Mouse (Mus musculus) CH12.LX (cell line): ENCODE measurements around the gene Blnk. TPM values are rescaled to one million over a fixed set of nuclear protein-coding genes. Genes with fewer than 3 reads are reported as not detected.

Experiments used
- DNase-seq: peaks from one replicate; pipeline ENCODE4 v3.0.0-alpha.2; 2013; ENCODE audit errors: extremely low read depth
- H3K27ac ChIP-seq: 2 replicates; pipeline ENCODE4 v1.5.1; 2012; ENCODE audit warnings: low read depth, mild to moderate bottlenecking, control low read depth, moderate library complexity; ENCODE audit not compliant: insufficient read depth
- H3K27me3 ChIP-seq: replicated peaks from 2 replicates; pipeline ENCODE3; 2012; ENCODE audit warnings: inconsistent platforms
- H3K36me3 ChIP-seq, 2 experiments: replicated peaks in 1 of 2; 2 replicates each; pipeline versions ENCODE3 to v1.6.1; 2012; ENCODE audit warnings: inconsistent platforms in 1 of 2, low read length in 1 of 2, mild to moderate bottlenecking in 1 of 2, mixed read lengths in 1 of 2, moderate library complexity in 1 of 2; ENCODE audit not compliant: control insufficient read depth in 1 of 2, insufficient read depth in 1 of 2
- H3K4me1 ChIP-seq, 2 experiments: 2 replicates each; pipeline ENCODE4 v1.6.1; 2012; ENCODE audit warnings: inconsistent platforms in 1 of 2, moderate library complexity in 1 of 2; ENCODE audit not compliant: insufficient read depth in 2 of 2, control insufficient read depth in 1 of 2
- H3K4me2 ChIP-seq: 2 replicates; pipeline ENCODE4 v1.6.1; 2012; ENCODE audit warnings: low read depth, mild to moderate bottlenecking, control low read depth; ENCODE audit not compliant: poor library complexity, insufficient read depth, severe bottlenecking
- H3K4me3 ChIP-seq, 3 experiments: fragments of 150-350 bp in 1 of 3; sonication (generic) in 1 of 3; replicated peaks in 1 of 3; 2 replicates each; pipeline versions ENCODE3 to v1.5.1; 2011 to 2012; ENCODE audit warnings: low read depth in 2 of 3, low read length in 2 of 3, mild to moderate bottlenecking in 2 of 3, moderate library complexity in 2 of 3, control low read depth in 1 of 3, improper control_type of control experiment in 1 of 3, inconsistent platforms in 1 of 3, mixed read lengths in 1 of 3; ENCODE audit not compliant: poor library complexity in 1 of 3
- H3K79me2 ChIP-seq: replicated peaks from 2 replicates; pipeline ENCODE4 v1.6.1; 2012; ENCODE audit warnings: mild to moderate bottlenecking, moderate library complexity; ENCODE audit not compliant: control insufficient read depth, poor library complexity, insufficient read depth, severe bottlenecking; ENCODE audit errors: extremely low read depth
- H3K9ac ChIP-seq: 2 replicates; pipeline ENCODE4 v1.6.1; 2012; ENCODE audit warnings: low read depth, mild to moderate bottlenecking, control low read depth, moderate library complexity; ENCODE audit not compliant: insufficient read depth
- H3K9me3 ChIP-seq: replicated peaks from 2 replicates; pipeline ENCODE3; 2012; ENCODE audit warnings: low read length, inconsistent platforms, mixed read lengths
- BHLHE40 ChIP-seq: IDR thresholded peaks from 2 replicates; pipeline ENCODE4 v1.6.1; 2011; ENCODE audit warnings: mild to moderate bottlenecking, low read depth, low read length, improper control_type of control experiment
- CHD1 ChIP-seq: IDR thresholded peaks from 2 replicates; pipeline ENCODE4 v1.6.1; 2012; ENCODE audit warnings: low read depth, low read length, improper control_type of control experiment, inconsistent platforms
- CHD2 ChIP-seq: IDR thresholded peaks from 2 replicates; pipeline ENCODE4 v1.6.1; 2011; ENCODE audit warnings: low read length, improper control_type of control experiment
- CTCF ChIP-seq, 2 experiments: IDR thresholded peaks in 1 of 2; conservative IDR thresholded peaks in 1 of 2; 2 replicates each; pipeline ENCODE4 v1.5.1; 2011 to 2012; ENCODE audit warnings: low read depth in 2 of 2, low read length in 2 of 2, improper control_type of control experiment in 1 of 2, inconsistent platforms in 1 of 2, mild to moderate bottlenecking in 1 of 2, moderate library complexity in 1 of 2
- ELF1 ChIP-seq: IDR thresholded peaks from 2 replicates; pipeline ENCODE4 v1.6.1; 2014; ENCODE audit warnings: low read depth, mild to moderate bottlenecking, inconsistent platforms, low read length, improper control_type of control experiment
- EP300 ChIP-seq: IDR thresholded peaks from 2 replicates; pipeline ENCODE4 v1.6.1; 2011; ENCODE audit warnings: low read length, improper control_type of control experiment
- ETS1 ChIP-seq: conservative IDR thresholded peaks from 2 replicates; pipeline ENCODE4 v1.6.1; 2012; ENCODE audit warnings: low read depth, mild to moderate bottlenecking, inconsistent platforms, low read length, improper control_type of control experiment, moderate library complexity
- IRF4 ChIP-seq: IDR thresholded peaks from 2 replicates; pipeline ENCODE4 v1.6.1; 2014; ENCODE audit warnings: low read depth, mild to moderate bottlenecking, inconsistent platforms, low read length, improper control_type of control experiment
- JUND ChIP-seq: conservative IDR thresholded peaks from 2 replicates; pipeline ENCODE4 v1.6.1; 2011; ENCODE audit warnings: low read depth, low read length, improper control_type of control experiment
- KAT2A ChIP-seq: IDR thresholded peaks from 2 replicates; pipeline ENCODE4 v1.6.1; 2012; ENCODE audit warnings: low read length, improper control_type of control experiment, inconsistent platforms; ENCODE audit not compliant: insufficient replicate concordance
- MAFK ChIP-seq: IDR thresholded peaks from 2 replicates; pipeline ENCODE4 v1.6.1; 2011; ENCODE audit warnings: low read length, improper control_type of control experiment; ENCODE audit not compliant: insufficient replicate concordance
- MAX ChIP-seq: IDR thresholded peaks from 2 replicates; pipeline ENCODE4 v1.6.1; 2011; ENCODE audit warnings: low read length, improper control_type of control experiment
- MAZ ChIP-seq: IDR thresholded peaks from 2 replicates; pipeline ENCODE4 v1.6.1; 2012; ENCODE audit warnings: low read depth, mild to moderate bottlenecking, inconsistent platforms, low read length, improper control_type of control experiment, moderate library complexity
- MEF2A ChIP-seq: IDR thresholded peaks from 2 replicates; pipeline ENCODE4 v1.6.1; 2014; ENCODE audit warnings: low read depth, mild to moderate bottlenecking, inconsistent platforms, low read length, improper control_type of control experiment, borderline replicate concordance
- MXI1 ChIP-seq: IDR thresholded peaks from 2 replicates; pipeline ENCODE4 v1.6.1; 2011; ENCODE audit warnings: mild to moderate bottlenecking, low read depth, low read length, improper control_type of control experiment
- MYC ChIP-seq: IDR thresholded peaks from 2 replicates; pipeline ENCODE4 v1.6.1; 2011; ENCODE audit warnings: low read depth, mild to moderate bottlenecking, improper control_type of control experiment, low read length
- NELFE ChIP-seq: IDR thresholded peaks from 2 replicates; pipeline ENCODE4 v1.6.1; 2011; ENCODE audit warnings: low read depth, low read length, improper control_type of control experiment
- NRF1 ChIP-seq: IDR thresholded peaks from 2 replicates; pipeline ENCODE4 v1.6.1; 2014; ENCODE audit warnings: low read depth, mild to moderate bottlenecking, inconsistent platforms, low read length, improper control_type of control experiment, moderate library complexity
- PAX5 ChIP-seq: IDR thresholded peaks from 2 replicates; pipeline ENCODE4 v1.6.1; 2012; ENCODE audit warnings: low read length, inconsistent platforms, mixed read lengths
- POLR2A ChIP-seq: IDR thresholded peaks from 2 replicates; pipeline ENCODE4 v1.6.1; 2011; ENCODE audit warnings: low read depth, mild to moderate bottlenecking, improper control_type of control experiment, low read length
- POLR2AphosphoS2 ChIP-seq: IDR thresholded peaks from 2 replicates; pipeline ENCODE4 v1.6.1; 2011; ENCODE audit warnings: low read depth, low read length, improper control_type of control experiment
- RCOR1 ChIP-seq: conservative IDR thresholded peaks from 2 replicates; pipeline ENCODE4 v1.6.1; 2012; ENCODE audit warnings: low read depth, mild to moderate bottlenecking, inconsistent platforms, low read length, improper control_type of control experiment
- SIN3A ChIP-seq: IDR thresholded peaks from 2 replicates; pipeline ENCODE4 v1.6.1; 2012; ENCODE audit warnings: low read length, improper control_type of control experiment, inconsistent platforms
- SMC3 ChIP-seq: IDR thresholded peaks from 2 replicates; pipeline ENCODE4 v1.6.1; 2011; ENCODE audit warnings: low read depth, low read length, improper control_type of control experiment
- TBP ChIP-seq: conservative IDR thresholded peaks from 2 replicates; pipeline ENCODE4 v1.6.1; 2011; ENCODE audit warnings: low read depth, low read length, improper control_type of control experiment
- TCF12 ChIP-seq: IDR thresholded peaks from 2 replicates; pipeline ENCODE4 v1.6.1; 2014; ENCODE audit warnings: low read depth, mild to moderate bottlenecking, inconsistent platforms, low read length, improper control_type of control experiment
- UBTF ChIP-seq: IDR thresholded peaks from 2 replicates; pipeline ENCODE4 v1.6.1; 2012; ENCODE audit warnings: low read depth, mild to moderate bottlenecking, inconsistent platforms, low read length, improper control_type of control experiment, moderate library complexity
- USF1 ChIP-seq: IDR thresholded peaks from 2 replicates; pipeline ENCODE4 v1.6.1; 2014; ENCODE audit warnings: low read depth, mild to moderate bottlenecking, inconsistent platforms, low read length, improper control_type of control experiment
- USF2 ChIP-seq: conservative IDR thresholded peaks from 2 replicates; pipeline ENCODE4 v1.6.1; 2011; ENCODE audit warnings: low read depth, low read length, improper control_type of control experiment
- ZKSCAN1 ChIP-seq: IDR thresholded peaks from 2 replicates; pipeline ENCODE4 v1.6.1; 2012; ENCODE audit warnings: low read depth, inconsistent platforms, low read length, improper control_type of control experiment, borderline replicate concordance
- ZMIZ1 ChIP-seq: IDR thresholded peaks from 2 replicates; pipeline ENCODE4 v1.6.1; 2012; ENCODE audit warnings: low read depth, mild to moderate bottlenecking, inconsistent platforms, low read length, improper control_type of control experiment
- ZNF384 ChIP-seq: IDR thresholded peaks from 2 replicates; pipeline ENCODE4 v1.6.1; 2012; ENCODE audit warnings: low read depth, low read length, improper control_type of control experiment, inconsistent platforms
- dilution Hi-C: fragments of 300-500 bp; cut with MboI; formaldehyde crosslinking; loops from 2 replicates; pipeline ENCODE4 v1.14.3; 2020; ENCODE audit warnings: low sequenced_read_pairs; ENCODE audit not compliant: extremely low pct_unique_long_range_greater_than_20kb, extremely low pct_ligation_motif_present
- in situ Hi-C: fragments of 300-500 bp; cut with MboI; formaldehyde crosslinking; loops from 3 replicates; pipeline ENCODE4 v1.14.3; 2019; ENCODE audit warnings: low sequenced_read_pairs, low pct_ligation_motif_present, low pct_unique_long_range_greater_than_20kb, mixed read lengths
- polyA plus RNA-seq: library from polyadenylated mRNA; unstranded; fragments of >175 nt; gene quantifications from 2 replicates; pipeline ENCODE4 v1.2.1, GENCODE M21; 2012; ENCODE audit warnings: low read depth; ENCODE audit not compliant: insufficient read length
- total RNA-seq, 2 experiments: library from RNA; depleted of rRNA; stranded (reverse); fragments of 300-350 nt in 1 of 2; fragments of >200 nt in 1 of 2; gene quantifications; 2 replicates each; pipeline ENCODE4 v1.2.3; 2012 to 2014

The Blnk gene
- total RNA-seq (2012; rRNA removed) (86.8 and 142 TPM in 2 replicates), total RNA-seq (2014; rRNA removed) (101 and 108 TPM in 2 replicates), polyA plus RNA-seq (259 and 284 TPM in 2 replicates)

DNA sequence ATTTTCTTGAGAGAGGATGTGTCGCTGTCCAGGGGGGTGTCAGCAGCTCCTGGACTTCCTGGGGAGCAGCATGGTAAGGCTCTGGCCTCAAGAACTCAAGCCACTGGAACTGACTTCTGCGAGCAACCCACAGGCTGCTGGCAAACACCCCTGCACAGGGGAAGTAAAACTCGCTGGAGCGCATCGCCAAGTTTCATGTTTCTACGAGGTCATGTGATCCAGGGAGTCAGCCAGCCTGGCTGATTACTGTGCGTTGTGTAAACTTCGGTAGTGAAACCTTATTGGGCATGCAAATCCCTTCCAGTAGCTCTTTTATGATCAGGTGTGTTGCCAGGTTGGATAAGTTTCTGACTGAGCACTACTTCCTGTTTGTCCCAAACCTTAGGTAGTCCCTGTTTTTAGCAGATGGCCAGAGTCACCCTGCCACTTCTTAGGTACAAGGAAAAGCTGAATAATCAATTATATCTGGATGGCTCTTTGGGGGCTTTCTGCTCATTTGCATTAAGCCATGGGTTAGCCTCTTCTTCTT is at the start of gene Blnk:
TSS of gene Blnk (minus strand) at position 479 of the 529 bp plus-strand sequence.
- H3K4me2 ChIP-seq, result peak within 1 kb of the TSS; percentile 98
- TF ChIP-seq BHLHE40 (peak; percentile 98), ZKSCAN1 (no peak), MAZ (0 out of 2 replicates have a peak, but pooled peaks have one; percentile 40), CHD1 (no peak), TCF12 (peak; percentile 97), SIN3A (peak; percentile 98), EP300 (peak; percentile 85), POLR2AphosphoS2 (peak; percentile 70; the same call in 1 of the 2 replicates), MXI1 (peak; percentile 79; the same call in 1 of the 2 replicates), ZMIZ1 (peak; percentile 74; the same call in 1 of the 2 replicates), NRF1 (no peak), MYC (peak; percentile 60; the same call in 1 of the 2 replicates), SMC3 (no peak), UBTF (no peak; the same call in 1 of the 2 replicates), PAX5 (no peak), JUND (peak; percentile 69), ZNF384 (peak; percentile 14; the same call in 1 of the 2 replicates), NELFE (peak; percentile 83), RCOR1 (peak; percentile 70; the same call in 1 of the 2 replicates), USF2 (peak; percentile 90), CTCF (conservative IDR thresholded peaks at IDR 0.05 in 1 of 2, IDR thresholded peaks at IDR 0.05 in 1 of 2; ENCODE audit: low read depth in 2 of 2, low read length in 2 of 2) (no peak), TBP (peak; percentile 93), POLR2A (peak; percentile 95), ELF1 (peak; percentile 52), MAFK (peak; percentile 77), KAT2A (0 out of 2 replicates have a peak, but pooled peaks have one; percentile 6), CHD2 (no peak), MEF2A (peak; percentile 84; the same call in 1 of the 2 replicates), MAX (peak; percentile 92), IRF4 (peak; percentile 93), ETS1 (peak; percentile 96), USF1 (peak; percentile 92)
- TF ChIP-seq, all 38 proteins: peak for 24
- dilution Hi-C loops (no loop called here), in situ Hi-C loops (no loop called here)
- peaks cover 0 to 11% of the 10 kb centered on the region in 2 experiments for H3K36me3 ChIP-seq
- peaks cover 48% of the 10 kb centered on the region for H3K79me2 ChIP-seq
- peak within 1 kb of the TSS; percentile 97 for H3K9ac ChIP-seq
- peak within 1 kb of the TSS; percentile 99 for H3K27ac ChIP-seq
- H3K4me3 ChIP-seq, result peak within 1 kb of the TSS; percentile 66 to 93 (median 77)
- H3K9me3 ChIP-seq, result no peaks in the 10 kb centered on the region
- peaks cover 19 to 60% of the 10 kb centered on the region in 2 experiments for H3K4me1 ChIP-seq
- H3K27me3 ChIP-seq, result no peaks in the 10 kb centered on the region
- peak; percentile 96 for DNase-seq
